Mouse (Mus musculus): Measurements from ENCODE around the gene Osbpl7.

The Osbpl7 gene

DNA sequence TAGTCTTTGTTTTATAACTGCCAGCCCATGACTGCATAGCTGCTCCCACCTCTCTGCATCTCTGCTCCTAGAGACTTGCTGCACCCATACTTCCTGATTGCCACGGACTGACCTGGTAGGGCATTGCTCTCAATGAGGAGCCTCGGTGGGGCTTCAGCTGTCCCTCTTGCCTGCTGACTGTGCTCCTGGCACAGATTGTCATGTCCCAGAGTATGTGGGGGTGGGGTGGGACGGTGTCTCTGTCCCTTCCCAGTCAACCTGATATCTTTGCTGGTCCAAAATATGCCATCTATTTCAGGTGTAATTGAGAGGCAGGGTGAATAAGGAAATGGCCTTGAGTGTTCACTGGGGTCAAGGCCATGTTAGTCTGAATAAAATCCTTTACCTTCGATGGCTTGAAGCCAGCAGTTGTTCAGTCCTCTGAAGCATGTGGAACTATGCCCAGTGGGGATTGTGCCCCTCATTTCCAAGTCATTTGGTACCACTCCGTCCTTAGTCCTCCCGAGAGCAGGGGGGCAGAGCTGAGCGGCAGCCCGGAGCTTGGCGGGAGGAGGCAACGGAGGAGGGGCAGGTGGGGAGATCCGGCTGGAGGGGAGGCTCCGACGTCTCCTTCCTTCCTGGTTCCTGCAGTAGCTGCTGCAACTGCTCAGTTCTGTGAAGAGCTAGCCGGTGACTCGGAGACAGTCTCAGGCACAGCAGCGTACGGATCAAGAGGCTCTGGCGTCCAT is at the start of gene Osbpl7:
TSS of gene Osbpl7 (plus strand) at position 413 of the 728 bp plus-strand sequence.
- peak; percentile 88 for DNase-seq

DNA sequence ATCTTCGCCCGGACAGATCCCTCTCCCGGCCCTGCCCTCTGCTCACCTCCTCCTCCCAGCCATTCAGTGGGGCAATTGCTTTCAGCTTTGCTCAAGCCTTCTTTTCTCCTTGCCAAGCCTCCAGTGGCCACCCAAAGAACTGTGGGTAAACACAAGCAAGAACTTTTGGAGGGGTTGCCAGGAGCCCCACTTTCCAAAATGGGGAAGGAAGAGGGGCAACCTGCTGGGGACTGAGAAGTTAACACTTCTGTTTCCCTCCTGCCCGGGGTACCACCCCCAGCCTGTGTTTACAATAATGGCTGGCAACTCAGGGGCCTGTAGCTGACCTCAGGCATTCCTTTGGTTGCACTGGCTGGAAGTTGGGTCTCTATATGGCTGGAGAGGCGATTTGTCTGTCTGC is 47.3 kb upstream of the Osbpl7 start:
- no peak for DNase-seq

DNA sequence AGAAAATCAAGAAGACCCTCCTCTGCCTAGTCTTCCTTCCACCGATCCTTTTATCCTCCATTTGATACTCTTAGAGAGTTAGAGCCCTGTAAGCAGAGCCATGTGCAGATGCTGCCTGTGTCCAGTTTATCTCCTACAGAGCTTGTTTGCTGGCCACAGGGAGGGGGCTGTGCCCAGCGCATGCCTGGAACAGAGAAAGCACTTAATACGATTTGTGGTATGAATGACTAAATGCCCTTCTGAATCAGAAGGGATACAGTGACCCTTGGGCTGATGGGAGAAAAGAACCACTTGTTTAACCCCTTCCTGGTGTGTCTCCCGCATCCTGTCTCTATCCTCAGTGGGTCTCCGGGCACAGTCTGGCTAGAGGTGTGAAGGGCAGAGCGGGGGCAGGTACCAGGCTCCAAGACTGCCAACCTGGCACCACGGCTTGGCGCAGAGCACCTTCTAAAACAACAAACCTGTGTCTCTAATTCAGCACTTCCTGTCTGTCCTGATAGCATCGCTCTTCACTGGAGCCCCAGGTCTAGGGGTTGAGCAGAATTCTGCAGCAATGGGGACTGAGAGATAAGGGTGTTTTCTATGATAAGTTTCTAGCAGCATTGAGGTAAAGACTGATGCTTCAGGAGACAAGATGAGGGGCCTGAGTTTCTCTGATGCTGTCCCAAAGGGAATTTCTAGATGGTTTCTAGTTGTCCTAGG is 43.2 kb upstream of the Osbpl7 start:
- peak; percentile 39 for DNase-seq

DNA sequence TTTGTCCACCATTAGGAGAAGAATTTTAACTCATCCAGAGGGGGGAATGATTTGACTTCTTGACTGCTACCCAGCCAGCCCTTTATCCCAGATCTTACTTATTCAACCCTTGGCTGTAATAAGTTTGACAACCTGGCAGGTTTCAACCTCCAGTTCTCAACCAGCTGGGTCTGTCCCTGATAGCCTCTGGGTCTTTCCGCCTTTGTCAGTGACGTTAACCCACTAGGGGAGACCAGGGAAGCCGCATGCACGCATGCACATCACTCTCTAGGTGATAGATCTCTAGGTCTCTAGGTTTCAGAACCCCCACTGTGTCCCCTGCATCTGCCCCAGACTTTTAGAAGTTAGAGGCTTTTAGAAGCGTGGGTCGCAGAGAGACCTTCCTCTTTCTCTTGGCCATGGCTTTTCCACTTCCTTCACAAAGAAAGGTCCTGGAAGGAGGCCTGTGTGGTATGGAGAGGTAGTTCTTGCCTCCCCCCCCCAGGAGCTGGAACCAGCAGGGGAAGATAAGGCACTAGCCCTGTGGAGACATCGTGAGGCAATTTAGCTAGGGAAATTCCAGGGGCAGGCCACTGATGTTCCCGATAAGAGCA is 41.1 kb upstream of the Osbpl7 start:
- no peak for DNase-seq

DNA sequence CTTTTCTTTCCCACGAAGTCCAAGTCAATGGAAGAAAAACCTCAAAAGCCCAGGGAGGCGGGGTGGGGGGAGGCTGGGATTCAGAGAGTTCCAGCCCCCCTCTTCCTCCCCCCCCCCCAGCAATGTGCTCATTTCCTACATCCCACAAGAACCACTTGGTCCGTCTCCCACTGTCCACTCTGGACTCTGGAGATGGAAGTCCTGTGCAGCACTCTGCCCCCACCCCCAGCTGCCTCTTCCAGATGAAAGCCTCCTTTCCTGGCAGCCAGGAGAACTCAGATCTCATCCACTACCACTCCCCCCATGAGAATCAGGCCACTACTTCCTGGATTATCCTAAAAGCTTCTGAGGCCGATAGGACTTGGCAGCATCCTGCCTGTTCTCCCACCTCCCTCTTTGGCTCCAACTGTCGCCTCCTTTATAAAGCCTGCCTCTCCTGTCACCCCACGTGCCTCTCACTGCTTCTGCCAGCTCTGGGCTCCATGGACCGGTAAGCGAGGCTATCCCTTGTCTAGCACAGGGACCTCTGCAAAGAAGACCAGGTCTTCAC is 37.2 kb upstream of the Osbpl7 start, which contains the start of gene Sp6:
TSS of gene Sp6 (plus strand) at position 274 of the 550 bp plus-strand sequence.
- DNase-seq = no peak

DNA sequence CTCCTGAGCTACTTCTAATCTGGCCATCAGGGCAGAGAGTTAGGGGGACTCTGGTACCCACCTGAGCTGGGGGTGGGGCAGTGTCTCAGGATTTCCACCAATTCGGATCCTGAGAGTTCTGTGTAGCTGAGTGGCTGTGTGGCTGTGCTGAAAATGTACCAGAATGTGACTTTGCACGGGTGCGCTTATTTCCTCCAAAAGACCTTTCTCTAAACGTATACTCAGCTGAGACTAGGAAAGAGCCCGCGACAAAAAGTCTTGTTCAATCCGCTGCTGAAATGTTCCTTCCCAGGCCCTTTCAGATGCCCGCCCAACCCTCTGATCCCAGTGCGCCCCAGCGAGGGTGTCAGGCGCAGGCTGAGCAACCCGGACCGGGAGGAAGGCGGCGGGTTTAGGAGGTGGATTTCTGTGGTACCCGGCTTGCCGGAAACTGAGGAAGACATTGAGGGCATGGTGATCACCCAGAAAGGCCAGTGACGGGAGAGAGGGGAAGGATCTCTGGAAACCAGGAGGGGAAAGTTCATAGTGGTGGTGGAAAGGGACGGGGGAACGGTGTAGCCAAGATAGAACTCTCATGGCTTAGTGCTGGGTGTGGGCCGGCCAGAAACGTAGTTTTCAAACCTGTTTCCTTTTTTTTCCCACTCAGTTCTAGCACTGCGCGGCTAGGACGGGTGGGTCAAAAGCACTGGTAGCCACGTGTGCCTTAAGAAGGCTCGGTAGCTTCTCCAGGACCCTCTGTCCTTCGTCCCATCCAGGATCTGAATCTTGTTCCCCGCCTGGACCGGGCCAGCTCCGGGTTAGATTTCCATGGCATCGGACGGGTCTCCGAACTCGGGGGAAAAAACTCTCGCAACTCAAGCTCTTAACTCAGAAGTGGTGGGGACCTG is 32.5 kb upstream of the Osbpl7 start:
- peak; percentile 47 for DNase-seq

DNA sequence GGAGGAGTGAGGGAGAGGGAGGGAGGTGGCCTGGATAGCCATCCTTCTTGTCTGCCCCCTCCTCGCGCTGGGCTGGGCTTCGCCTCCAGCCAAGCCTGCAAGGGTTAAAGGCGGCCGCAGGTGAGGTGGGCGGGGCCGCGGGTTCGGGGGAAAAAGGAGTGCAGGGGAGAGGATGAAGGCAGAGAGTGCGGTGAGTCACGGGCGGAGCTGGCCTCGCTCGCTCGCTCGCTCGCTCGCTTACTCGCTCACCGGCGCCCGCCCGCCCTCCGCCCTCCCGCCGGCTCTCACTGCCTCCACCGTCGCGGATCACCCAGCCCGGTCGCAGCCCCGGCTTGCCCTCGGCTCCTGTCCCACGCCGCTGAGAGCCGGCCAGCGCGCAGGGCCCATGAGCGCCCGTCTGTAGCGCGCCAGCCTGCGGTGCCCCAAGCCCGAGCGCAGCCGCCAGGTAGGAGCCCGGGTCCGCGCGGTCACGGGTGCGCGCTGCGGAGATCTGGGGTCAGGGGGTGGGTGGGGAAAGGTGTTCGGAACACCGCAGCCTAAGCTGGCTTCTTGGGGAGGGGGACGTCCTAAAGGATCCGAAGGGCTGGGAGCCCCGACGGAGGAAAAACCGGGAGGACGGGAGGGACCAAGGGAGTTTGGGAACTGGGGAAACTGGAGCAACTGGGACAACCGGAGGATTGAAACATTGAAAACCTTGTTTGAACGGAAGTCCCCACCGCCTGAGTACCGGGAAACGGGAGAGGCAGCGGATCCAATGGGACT is 31.7 kb upstream of the Osbpl7 start:
- DNase-seq = peak; percentile 71

DNA sequence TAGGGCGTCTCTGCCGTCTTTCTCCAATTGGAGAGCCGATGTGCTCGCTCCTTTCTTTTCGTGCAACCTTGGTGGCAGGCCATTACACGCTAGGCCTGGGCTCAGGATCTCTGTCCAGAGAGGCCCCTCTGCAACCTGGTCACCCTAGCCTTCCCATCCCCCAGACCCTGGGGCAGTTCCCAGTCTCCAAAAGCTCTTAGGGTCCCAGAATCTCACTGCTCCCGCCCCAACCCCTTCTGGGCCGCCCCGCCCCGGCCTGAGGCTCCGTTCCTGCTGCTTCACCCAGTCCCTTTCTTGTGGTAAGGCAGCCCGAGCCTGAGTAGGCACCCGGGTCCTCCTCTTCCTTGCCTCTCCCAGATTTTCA is 31.1 kb upstream of the Osbpl7 start:
- peak; percentile 31 for DNase-seq

DNA sequence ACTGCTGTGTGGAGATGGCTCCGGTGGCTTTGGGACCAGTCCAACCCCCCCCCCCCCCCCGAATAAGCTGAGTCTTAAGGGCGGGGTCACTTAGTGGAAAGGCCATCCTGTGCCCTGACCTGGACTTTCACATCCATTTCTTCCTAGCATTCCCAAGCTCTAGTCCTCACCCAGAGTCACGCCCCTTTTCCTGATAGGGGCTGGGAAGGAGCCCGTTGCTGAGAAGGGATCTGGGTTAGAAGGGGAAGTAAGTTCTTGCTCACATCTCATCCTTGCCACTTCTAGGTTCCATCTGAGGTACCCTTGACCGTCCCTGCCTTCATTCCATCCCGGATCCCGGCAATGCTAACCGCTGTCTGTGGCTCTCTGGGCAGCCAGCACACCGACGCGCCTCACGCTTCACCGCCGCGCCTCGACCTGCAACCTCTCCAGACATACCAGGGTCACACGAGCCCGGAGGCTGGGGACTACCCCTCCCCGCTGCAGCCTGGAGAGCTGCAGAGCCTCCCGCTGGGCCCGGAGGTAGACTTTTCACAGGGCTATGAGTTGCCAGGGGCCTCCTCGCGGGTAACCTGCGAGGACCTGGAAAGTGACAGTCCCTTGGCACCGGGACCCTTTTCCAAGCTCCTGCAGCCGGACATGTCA is 29.2 kb upstream of the Osbpl7 start:
- DNase-seq = peak; percentile 58

DNA sequence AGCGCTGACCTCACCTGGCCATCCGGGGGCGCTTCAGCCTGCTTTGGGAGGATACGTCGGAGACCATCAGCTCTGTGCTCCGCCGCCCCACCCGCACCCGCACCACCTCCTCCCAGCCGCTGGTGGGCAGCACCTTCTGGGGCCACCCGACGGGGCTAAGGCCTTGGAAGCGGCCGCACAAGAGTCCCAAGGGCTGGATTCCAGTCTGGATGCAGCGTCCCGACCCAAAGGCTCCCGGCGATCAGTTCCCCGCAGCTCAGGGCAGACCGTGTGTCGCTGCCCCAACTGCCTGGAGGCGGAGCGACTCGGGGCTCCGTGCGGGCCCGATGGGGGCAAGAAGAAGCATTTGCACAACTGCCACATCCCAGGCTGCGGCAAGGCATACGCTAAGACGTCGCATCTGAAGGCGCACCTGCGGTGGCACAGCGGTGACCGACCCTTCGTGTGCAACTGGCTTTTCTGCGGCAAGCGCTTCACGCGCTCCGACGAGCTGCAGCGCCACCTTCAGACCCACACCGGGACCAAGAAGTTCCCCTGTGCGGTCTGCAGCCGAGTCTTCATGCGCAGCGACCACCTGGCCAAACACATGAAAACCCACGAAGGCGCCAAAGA is 28.4 kb upstream of the Osbpl7 start:
- DNase-seq = peak; percentile 95

DNA sequence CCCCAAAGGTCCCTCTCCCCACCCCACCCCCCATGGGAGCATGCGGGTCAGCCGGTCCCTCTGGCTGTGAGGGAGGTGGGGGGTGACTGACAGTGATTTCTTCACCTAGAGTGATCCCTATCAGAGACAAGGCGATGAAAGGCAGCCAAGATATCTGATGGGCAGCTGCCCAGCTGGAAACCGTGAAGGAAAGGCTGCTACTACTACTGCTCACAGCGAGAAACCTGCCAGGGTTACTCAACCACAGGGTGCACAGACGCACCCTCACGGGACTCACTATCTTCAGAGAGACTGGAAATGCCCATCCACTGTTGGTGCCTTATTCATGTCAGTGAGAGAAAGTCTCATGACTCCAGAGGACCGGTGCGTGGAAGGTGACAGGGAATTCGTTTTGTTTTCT is 25.5 kb upstream of the Osbpl7 start:
- DNase-seq = no peak

DNA sequence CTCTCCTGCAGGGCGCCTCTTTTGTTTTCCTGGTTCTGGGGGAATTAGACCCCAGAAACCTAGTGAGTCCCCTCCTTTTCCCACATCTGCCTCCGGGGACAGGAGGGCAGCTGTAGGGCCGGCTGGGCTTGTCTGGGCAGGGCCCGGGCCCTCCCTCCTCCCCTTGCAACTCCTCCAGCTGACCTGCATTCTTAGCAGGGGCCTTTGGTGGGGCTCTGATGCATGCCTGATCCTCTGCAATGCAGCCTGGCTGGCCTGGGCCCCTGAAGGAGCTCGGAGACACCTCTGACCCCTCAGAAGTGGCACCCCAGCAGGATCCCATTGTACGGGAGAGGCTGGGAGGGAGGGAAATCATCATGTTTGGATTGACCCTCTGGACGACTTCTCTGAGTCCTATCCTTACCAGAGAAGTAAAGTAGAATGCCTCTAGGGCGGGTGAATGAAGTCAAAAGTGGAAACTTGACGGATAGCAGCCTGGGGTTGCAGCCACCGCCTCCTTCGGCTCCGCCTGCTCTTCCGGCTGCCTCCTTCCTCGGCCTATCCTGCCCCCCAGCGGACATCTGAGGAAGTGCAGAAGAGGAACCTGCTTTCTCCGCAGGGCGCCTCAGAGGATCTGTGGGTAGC is 24.6 kb upstream of the Osbpl7 start:
- DNase-seq = peak; percentile 96

DNA sequence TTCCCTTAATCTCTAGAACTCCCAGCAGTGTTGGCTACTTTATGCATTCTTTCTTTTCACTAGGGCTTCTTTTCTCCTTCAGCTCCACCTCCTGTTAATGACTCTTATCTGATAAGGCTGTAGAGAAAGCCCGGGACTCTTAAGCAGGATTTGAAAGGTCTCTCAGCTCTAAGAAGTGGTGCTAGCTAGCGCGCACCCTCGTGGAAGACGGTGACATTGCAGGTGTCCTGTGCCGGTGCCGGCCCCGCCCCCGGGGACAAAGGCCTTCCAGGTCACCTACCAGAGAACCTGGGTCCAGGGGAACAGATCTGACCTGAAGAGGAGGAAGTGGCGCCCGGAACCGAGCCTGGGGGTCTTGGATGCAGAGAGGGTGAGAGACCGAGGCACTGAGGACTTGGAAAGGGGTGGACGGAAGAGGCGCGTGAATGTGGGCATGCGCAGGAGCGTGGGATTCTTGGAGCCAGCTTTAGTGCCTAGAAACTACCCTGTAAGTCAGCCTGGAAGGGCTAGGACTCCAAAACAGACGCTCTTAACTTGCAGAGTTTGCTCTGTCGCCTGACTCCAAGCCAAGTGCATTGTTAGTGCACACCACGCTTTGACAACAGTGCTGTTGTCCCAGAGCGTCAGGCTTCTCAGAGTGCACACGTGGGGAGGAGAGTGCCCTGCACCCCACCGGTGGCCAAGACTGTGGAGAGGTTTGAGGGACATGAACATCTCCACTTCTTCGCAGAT is 20.6 kb upstream of the Osbpl7 start, which contains the start of gene Scrn2:
TSS of gene Scrn2 (plus strand) at position 253 of the 732 bp plus-strand sequence.
- peak; percentile 91 for DNase-seq

DNA sequence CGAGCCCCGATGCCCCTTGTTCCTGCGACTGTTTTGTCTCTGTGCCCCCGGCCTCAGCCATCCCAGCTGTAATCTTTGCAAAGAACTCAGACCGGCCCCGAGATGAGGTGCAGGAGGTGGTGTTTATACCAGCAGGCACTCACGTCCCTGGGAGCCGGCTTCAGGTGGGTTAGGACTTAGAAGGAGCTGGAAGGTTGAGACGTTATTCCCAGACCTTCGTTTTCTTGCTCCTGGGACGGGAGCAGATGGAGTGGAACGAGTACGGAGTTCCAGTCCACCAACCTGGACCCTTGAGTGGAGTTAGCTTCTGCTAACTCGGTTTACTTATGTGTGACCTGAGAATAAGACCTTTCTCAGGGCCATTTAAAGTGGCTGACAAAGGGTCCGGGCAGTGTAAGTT is 20.0 kb upstream of the Osbpl7 start:
- no peak for DNase-seq

DNA sequence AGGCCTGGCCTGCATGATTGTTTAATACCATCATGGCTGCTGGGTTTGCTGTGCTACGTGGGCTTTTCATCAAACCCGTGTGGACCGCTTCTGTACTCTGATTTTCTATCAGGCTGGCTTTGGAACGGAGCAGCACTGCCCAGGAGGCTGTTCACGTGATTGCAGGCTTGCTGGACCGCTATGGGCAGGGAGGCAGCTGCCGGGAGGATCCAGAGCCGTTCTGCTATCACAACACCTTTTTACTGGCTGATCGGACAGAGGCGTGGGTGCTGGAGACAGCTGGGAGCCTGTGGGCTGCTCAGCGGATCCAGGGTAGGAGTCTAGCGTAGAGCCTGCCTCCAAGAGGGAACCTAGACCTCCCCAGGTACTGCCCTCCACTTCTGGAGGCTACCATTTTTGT is 18.5 kb upstream of the Osbpl7 start:
- no peak for DNase-seq

DNA sequence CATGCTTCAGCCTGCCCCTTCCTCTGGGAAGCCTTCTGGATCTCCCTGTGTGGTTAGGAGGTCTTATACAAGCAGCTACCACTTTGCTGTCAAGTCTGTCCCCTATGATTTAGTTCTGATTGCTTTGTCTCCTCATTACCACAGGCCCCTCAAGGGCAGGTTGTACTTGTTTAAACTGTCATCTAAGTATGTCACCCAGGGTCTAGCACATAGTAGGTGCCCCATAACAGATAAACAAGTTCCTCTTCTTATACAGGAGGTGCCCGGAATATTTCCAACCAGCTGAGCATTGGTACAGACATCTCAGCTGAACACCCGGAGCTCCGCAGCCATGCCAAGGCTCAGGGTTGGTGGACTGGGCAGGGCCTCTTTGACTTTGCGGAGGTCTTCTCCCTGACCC is 17.9 kb upstream of the Osbpl7 start:
- no peak for DNase-seq

DNA sequence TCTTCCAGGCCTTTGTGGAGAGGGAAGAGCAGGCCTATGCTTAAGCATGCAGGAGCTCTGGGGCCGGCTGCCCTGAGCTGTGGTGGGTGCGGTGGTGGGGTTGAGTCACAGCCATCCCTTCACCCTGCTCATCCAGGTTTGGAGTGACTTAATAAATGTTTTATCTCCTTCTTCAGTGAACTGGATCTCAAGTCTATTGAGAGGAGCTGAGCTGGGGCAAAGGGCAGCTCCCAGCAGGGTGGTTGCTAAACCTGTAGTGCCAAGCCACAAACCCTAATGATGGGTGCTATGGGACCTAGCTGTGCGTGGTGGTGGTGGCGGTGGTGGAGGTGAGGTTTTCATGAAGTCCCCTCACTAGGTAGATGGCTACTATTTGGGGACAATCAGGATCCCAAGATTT is 16.6 kb upstream of the Osbpl7 start:
- DNase-seq = no peak

DNA sequence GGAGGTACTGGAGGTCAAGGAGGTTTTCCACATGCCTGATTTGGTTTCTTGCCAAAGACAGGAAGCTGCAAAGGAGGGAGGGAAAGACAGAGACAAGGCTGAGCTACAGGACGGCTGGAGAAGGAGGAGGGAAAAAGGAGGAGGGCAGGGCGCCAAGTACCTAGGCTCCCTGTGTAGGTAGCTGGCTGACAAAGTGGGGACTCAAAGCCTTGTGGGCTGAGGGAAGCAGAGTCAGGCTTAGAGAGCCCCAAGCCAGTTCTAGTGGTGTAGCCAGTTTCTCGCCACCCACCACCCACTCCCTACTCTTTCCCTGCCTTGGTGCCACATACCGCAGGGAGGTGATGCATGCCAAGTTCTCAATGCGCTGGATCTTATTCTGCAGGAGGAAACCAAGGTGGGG is 14.3 kb upstream of the Osbpl7 start:
- DNase-seq = no peak

DNA sequence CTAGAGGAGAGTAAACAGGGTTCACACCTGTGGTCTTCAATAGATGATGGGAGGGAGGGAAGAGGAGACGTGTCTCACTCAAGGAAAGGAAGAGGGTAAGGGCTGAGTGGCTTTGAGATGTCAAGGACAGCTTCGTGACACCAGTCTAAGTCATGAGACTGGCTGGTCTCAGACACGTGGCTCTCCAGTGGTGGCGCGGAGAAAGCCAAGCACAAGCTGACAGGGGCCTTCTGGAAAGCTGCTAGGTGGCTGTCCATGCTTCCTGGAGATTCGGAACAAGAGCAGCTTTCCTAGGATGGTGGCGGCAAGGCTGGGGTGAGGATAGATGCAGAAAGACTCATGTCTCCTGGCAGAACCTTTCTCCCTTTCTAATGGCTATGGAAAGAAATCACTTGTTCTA is 11.5 kb upstream of the Osbpl7 start:
- no peak for DNase-seq

Measured in thymus, postnatal 4 days (tissue).